Mouse (Mus musculus) kidney, embryonic 14.5 days (tissue): ENCODE measurements around the gene Urad. TPM values are rescaled to one million over a fixed set of nuclear protein-coding genes. Genes with fewer than 3 reads are reported as not detected.

Experiments
- ATAC-seq: fragments of 200-750 bp; cut with Nextera tagmentation; 2 replicates; pipeline ENCODE4 v1.8.0; 2017; ENCODE audit warnings: moderate number of reproducible peaks, mild to moderate bottlenecking, moderate TSS enrichment, moderate library complexity; ENCODE audit not compliant: low FRiP score, low TSS enrichment
- H3K27ac ChIP-seq: fragments of 300-500 bp; sonication (generic); 2 replicates; pipeline ENCODE4 v1.5.1; 2014; ENCODE audit warnings: low read depth, mild to moderate bottlenecking, low read length, moderate library complexity, mixed read lengths
- H3K27me3 ChIP-seq: fragments of 300-500 bp; sonication (generic); 2 replicates; pipeline ENCODE4 v1.6.1; 2014; ENCODE audit warnings: mild to moderate bottlenecking, low read length; ENCODE audit not compliant: control insufficient read depth, insufficient read depth
- H3K36me3 ChIP-seq: fragments of 300-500 bp; sonication (generic); 2 replicates; pipeline ENCODE4 v1.6.1; 2014; ENCODE audit warnings: low read length, mixed read lengths; ENCODE audit not compliant: control insufficient read depth, insufficient read depth
- H3K4me1 ChIP-seq: fragments of 300-500 bp; sonication (generic); 2 replicates; pipeline ENCODE4 v1.6.1; 2014; ENCODE audit warnings: low read length, mixed read lengths; ENCODE audit not compliant: control insufficient read depth, insufficient read depth
- H3K4me2 ChIP-seq: fragments of 300-500 bp; sonication (generic); replicated peaks from 2 replicates; pipeline ENCODE4 v1.6.1; 2014; ENCODE audit warnings: low read depth, mild to moderate bottlenecking, low read length
- H3K4me3 ChIP-seq: fragments of 300-500 bp; sonication (generic); 2 replicates; pipeline ENCODE4 v1.5.1; 2014; ENCODE audit warnings: mild to moderate bottlenecking, low read length
- H3K9ac ChIP-seq: fragments of 300-500 bp; sonication (generic); 2 replicates; pipeline ENCODE4 v1.6.1; 2014; ENCODE audit warnings: low read depth, mild to moderate bottlenecking, low read length, moderate library complexity
- H3K9me3 ChIP-seq: fragments of 300-500 bp; sonication (generic); 2 replicates; pipeline ENCODE4 v1.6.1; 2016; ENCODE audit warnings: low read length; ENCODE audit not compliant: control insufficient read depth
- WGBS: fragments of 180-500 bp; shearing (Covaris S2); extraction: QIAGEN DNeasy Blood & Tissue Kit; methylation state at CpG from one replicate; pipeline ENCODE4 v1.1.7; 2014; 5-methylcytosine and 5-hydroxymethylcytosine counted together
- polyA plus RNA-seq: library from polyadenylated mRNA; unstranded; fragments of >200 nt; fragmentation: Nextera tagmentation; extraction: Ambion mirVana; gene quantifications from 2 replicates; pipeline ENCODE4 v1.2.1, GENCODE M21; 2014

Gene Urad
- not detected in 2 replicates for polyA plus RNA-seq

- no peak within 1 kb of the TSS for H3K4me2 ChIP-seq
- H3K9me3 ChIP-seq = no peaks in the 10 kb centered on the region
- no peak within 1 kb of the TSS for H3K4me3 ChIP-seq
- no peaks in the 10 kb centered on the region for H3K36me3 ChIP-seq
- no peaks in the 10 kb centered on the region for H3K4me1 ChIP-seq
- H3K27ac ChIP-seq = no peak within 1 kb of the TSS
- ATAC-seq = no peak
- WGBS = 75% methylated on average over 8 of the region's 8 CpGs
- H3K9ac ChIP-seq = no peak within 1 kb of the TSS
- peaks cover 32% of the 10 kb centered on the region for H3K27me3 ChIP-seq
These were observed at the start of gene Urad for GRCm38 (mm10) chr5:147322183-147322582. Gene Urad, minus strand, starts transcription at chr5:147322440.

GRCm38 (mm10) chr5:147370276-147370675, 48.0 kb upstream of the Urad start:
- 87% methylated on average over 8 of the region's 8 CpGs for WGBS
- Histone ChIP-seq H3K9me3 (no peaks in the 10 kb centered on the region), H3K9ac (no peak overlapping the region), H3K4me2 (no peak overlapping the region), H3K27me3 (no peaks in the 10 kb centered on the region), H3K4me3 (no peak overlapping the region), H3K36me3 (no peaks in the 10 kb centered on the region), H3K27ac (no peak overlapping the region), H3K4me1 (no peaks in the 10 kb centered on the region)
- ATAC-seq = no peak

- Histone ChIP-seq H3K4me2 (no peak overlapping the region), H3K9ac (no peak overlapping the region), H3K27me3 (no peaks in the 10 kb centered on the region), H3K4me1 (no peaks in the 10 kb centered on the region), H3K4me3 (no peak overlapping the region), H3K9me3 (no peaks in the 10 kb centered on the region), H3K27ac (no peak overlapping the region), H3K36me3 (no peaks in the 10 kb centered on the region)
- no peak for ATAC-seq
- WGBS = 96% methylated on average over 6 of the region's 6 CpGs
These were observed 46.0 kb upstream of the Urad start for GRCm38 (mm10) chr5:147368221-147368620.

- H3K9me3 ChIP-seq = no peaks in the 10 kb centered on the region
- H3K27me3 ChIP-seq = no peaks in the 10 kb centered on the region
- no peak overlapping the region for H3K4me3 ChIP-seq
- no peak overlapping the region for H3K9ac ChIP-seq
- no peaks in the 10 kb centered on the region for H3K4me1 ChIP-seq
- no peak overlapping the region for H3K27ac ChIP-seq
- ATAC-seq = no peak
- H3K36me3 ChIP-seq = no peaks in the 10 kb centered on the region
- 40% methylated on average over 16 of the region's 16 CpGs for WGBS
- H3K4me2 ChIP-seq = no peak overlapping the region
These were observed 43.9 kb upstream of the Urad start for GRCm38 (mm10) chr5:147365995-147366765.

GRCm38 (mm10) chr5:147363054-147363453, 40.8 kb upstream of the Urad start:
- H3K4me3 ChIP-seq = no peak overlapping the region
- 67% methylated on average over 12 of the region's 12 CpGs for WGBS
- H3K27ac ChIP-seq = no peak overlapping the region
- no peak overlapping the region for H3K4me2 ChIP-seq
- no peaks in the 10 kb centered on the region for H3K36me3 ChIP-seq
- H3K27me3 ChIP-seq = no peaks in the 10 kb centered on the region
- H3K4me1 ChIP-seq = no peaks in the 10 kb centered on the region
- ATAC-seq = no peak
- no peak overlapping the region for H3K9ac ChIP-seq
- no peaks in the 10 kb centered on the region for H3K9me3 ChIP-seq

GRCm38 (mm10) chr5:147358481-147358880, 36.2 kb upstream of the Urad start:
- ATAC-seq = no peak
- Histone ChIP-seq H3K4me2 (no peak overlapping the region), H3K4me1 (no peaks in the 10 kb centered on the region), H3K4me3 (no peak overlapping the region), H3K9me3 (no peaks in the 10 kb centered on the region), H3K27ac (no peak overlapping the region), H3K36me3 (no peaks in the 10 kb centered on the region), H3K9ac (no peak overlapping the region), H3K27me3 (no peaks in the 10 kb centered on the region)
- WGBS = 86% methylated on average over 11 of the region's 11 CpGs

GRCm38 (mm10) chr5:147357536-147357935, 35.3 kb upstream of the Urad start:
- H3K9ac ChIP-seq = no peak overlapping the region
- no peak overlapping the region for H3K4me3 ChIP-seq
- no peak overlapping the region for H3K4me2 ChIP-seq
- WGBS = 45% methylated on average over 3 of the region's 3 CpGs
- H3K27me3 ChIP-seq = no peaks in the 10 kb centered on the region
- H3K9me3 ChIP-seq = no peaks in the 10 kb centered on the region
- H3K36me3 ChIP-seq = no peaks in the 10 kb centered on the region
- no peak overlapping the region for H3K27ac ChIP-seq
- no peak for ATAC-seq
- no peaks in the 10 kb centered on the region for H3K4me1 ChIP-seq

- ATAC-seq = no peak
- no peaks in the 10 kb centered on the region for H3K9me3 ChIP-seq
- 91% methylated on average over 13 of the region's 13 CpGs for WGBS
These were observed 34.2 kb upstream of the Urad start for GRCm38 (mm10) chr5:147356260-147357055.

GRCm38 (mm10) chr5:147355788-147356187, 33.5 kb upstream of the Urad start:
- H3K4me3 ChIP-seq = no peak overlapping the region
- no peak overlapping the region for H3K4me2 ChIP-seq
- H3K36me3 ChIP-seq = no peaks in the 10 kb centered on the region
- H3K9ac ChIP-seq = no peak overlapping the region
- H3K27me3 ChIP-seq = no peaks in the 10 kb centered on the region
- H3K27ac ChIP-seq = no peak overlapping the region
- no peak for ATAC-seq
- WGBS = 80% methylated on average over 3 of the region's 3 CpGs
- H3K4me1 ChIP-seq = no peaks in the 10 kb centered on the region
- no peaks in the 10 kb centered on the region for H3K9me3 ChIP-seq

More at GRCm38 (mm10) chr5:147356260-147357055, 34.2 kb upstream of the Urad start:
- Histone ChIP-seq H3K4me3 (no peak overlapping the region), H3K9ac (no peak overlapping the region), H3K27me3 (no peaks in the 10 kb centered on the region), H3K27ac (no peak overlapping the region), H3K36me3 (no peaks in the 10 kb centered on the region), H3K4me1 (no peaks in the 10 kb centered on the region), H3K4me2 (no peak overlapping the region)
